Mouse (Mus musculus) lung, embryonic 15.5 days (tissue): ENCODE measurements at regions not wholly inside any gene's neighbourhood (a gene's known extent, or its start where the extent isn't known, plus 50 kb on each side); places are given as distances from the start of the nearest gene placed in this dataset.

ENCODE experiments used
- ATAC-seq: fragments of 200-750 bp; cut with Nextera tagmentation; 2 replicates; pipeline ENCODE4 v1.8.0; 2017; ENCODE audit warnings: moderate number of reproducible peaks, borderline replicate concordance; ENCODE audit not compliant: low FRiP score, low TSS enrichment; ENCODE audit errors: extremely low read depth
- H3K27ac ChIP-seq: fragments of 300-500 bp; sonication (generic); 2 replicates; pipeline ENCODE4 v1.5.1; 2015; ENCODE audit warnings: moderate library complexity, mild to moderate bottlenecking, inconsistent platforms
- H3K27me3 ChIP-seq: fragments of 300-500 bp; sonication (generic); 2 replicates; pipeline ENCODE4 v1.6.1; 2015; ENCODE audit warnings: inconsistent platforms
- H3K36me3 ChIP-seq: fragments of 300-500 bp; sonication (generic); 2 replicates; pipeline ENCODE4 v1.6.1; 2015; ENCODE audit warnings: inconsistent platforms
- H3K4me1 ChIP-seq: fragments of 300-500 bp; sonication (generic); 2 replicates; pipeline ENCODE4 v1.6.1; 2015; ENCODE audit warnings: inconsistent platforms
- H3K4me2 ChIP-seq: fragments of 300-500 bp; sonication (generic); 2 replicates; pipeline ENCODE4 v1.6.1; 2015; ENCODE audit warnings: inconsistent platforms, mild to moderate bottlenecking, moderate library complexity
- H3K4me3 ChIP-seq: fragments of 300-500 bp; sonication (generic); 2 replicates; pipeline ENCODE4 v1.5.1; 2015; ENCODE audit warnings: mild to moderate bottlenecking, inconsistent platforms
- H3K9ac ChIP-seq: fragments of 300-500 bp; sonication (generic); 2 replicates; pipeline ENCODE4 v1.6.1; 2015; ENCODE audit warnings: inconsistent platforms
- H3K9me3 ChIP-seq: fragments of 300-500 bp; sonication (generic); 2 replicates; pipeline ENCODE4 v1.6.1; 2016; ENCODE audit warnings: inconsistent platforms
- WGBS: fragments of 180-500 bp; shearing (Covaris S2); methylation state at CpG from one replicate; pipeline ENCODE4 v1.1.7; 2015; 5-methylcytosine and 5-hydroxymethylcytosine counted together

DNA sequence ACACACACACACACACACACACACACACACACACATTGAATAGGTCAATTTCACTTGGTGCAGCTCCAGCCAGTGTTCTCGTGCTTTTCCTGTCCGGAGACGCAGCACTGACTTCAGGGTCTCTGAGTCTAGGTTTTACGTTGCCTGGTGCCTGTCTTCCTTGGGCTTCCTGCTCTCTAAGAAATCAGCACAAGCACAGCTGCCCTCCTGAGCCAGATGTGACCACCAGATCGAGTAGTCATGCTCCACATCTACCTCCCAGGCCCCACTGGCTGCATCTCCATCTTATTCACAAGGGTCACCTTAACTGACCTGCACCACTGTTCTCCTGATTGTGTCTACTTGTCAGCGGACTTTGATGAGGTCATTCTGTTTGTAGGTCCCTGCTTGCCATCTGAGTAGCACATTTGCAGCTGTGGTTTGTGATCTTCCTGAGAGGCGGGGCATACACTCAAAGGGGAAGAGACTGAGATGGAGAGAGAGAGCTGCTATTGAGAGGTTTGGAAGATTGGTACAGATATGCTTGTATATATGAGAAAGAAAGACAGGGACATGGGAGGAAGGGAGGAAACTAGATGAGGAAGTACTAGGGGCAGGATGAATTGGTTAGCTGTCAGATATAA is 118.8 kb upstream of the H2al1a start:
- WGBS, result 56% methylated on average over 7 of the region's 7 CpGs
- Histone ChIP-seq H3K4me1 (no peaks in the 10 kb centered on the region), H3K9me3 (no peaks in the 10 kb centered on the region), H3K4me3 (no peak overlapping the region), H3K27me3 (no peaks in the 10 kb centered on the region), H3K36me3 (no peaks in the 10 kb centered on the region), H3K27ac (no peak overlapping the region), H3K4me2 (no peak overlapping the region), H3K9ac (no peak overlapping the region)
- no peak for ATAC-seq

- ATAC-seq, result no peak
- 61% methylated on average over 12 of the region's 12 CpGs for WGBS
- no peak overlapping the region for H3K4me2 ChIP-seq
These were observed 117.2 kb upstream of the H2al1a start for GRCm38 (mm10) chrX:11181855-11182254.

DNA sequence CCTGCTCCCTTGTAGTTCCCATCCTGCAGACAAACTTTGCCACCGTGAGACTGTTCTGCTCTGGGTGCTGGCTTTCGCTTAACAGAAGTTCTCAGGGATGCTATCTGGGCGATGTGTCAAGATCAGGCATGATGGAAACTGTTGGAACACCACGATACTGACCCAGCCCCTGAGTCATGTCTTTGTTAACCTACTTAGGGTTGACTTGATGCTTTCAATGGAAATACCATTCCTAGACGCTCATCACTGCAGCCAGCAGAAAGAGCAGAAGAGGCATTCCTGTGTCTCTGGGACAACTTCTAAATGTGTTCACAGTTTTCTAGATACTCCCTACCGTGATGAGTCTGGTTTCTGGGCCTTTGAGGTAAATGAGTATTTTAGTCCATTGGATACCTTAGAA is 108.2 kb upstream of the H2al1a start:
- Histone ChIP-seq H3K27ac (no peak overlapping the region), H3K4me1 (no peaks in the 10 kb centered on the region), H3K9me3 (no peaks in the 10 kb centered on the region), H3K36me3 (no peaks in the 10 kb centered on the region), H3K4me3 (no peak overlapping the region), H3K4me2 (no peak overlapping the region), H3K27me3 (no peaks in the 10 kb centered on the region), H3K9ac (no peak overlapping the region)
- no peak for ATAC-seq
- WGBS, result 83% methylated on average over 6 of the region's 6 CpGs

More at GRCm38 (mm10) chrX:11181855-11182254, 117.2 kb upstream of the H2al1a start:
- Histone ChIP-seq H3K9ac (no peak overlapping the region), H3K36me3 (no peaks in the 10 kb centered on the region), H3K4me1 (no peaks in the 10 kb centered on the region), H3K27me3 (no peaks in the 10 kb centered on the region), H3K4me3 (no peak overlapping the region), H3K27ac (no peak overlapping the region), H3K9me3 (no peaks in the 10 kb centered on the region)

DNA sequence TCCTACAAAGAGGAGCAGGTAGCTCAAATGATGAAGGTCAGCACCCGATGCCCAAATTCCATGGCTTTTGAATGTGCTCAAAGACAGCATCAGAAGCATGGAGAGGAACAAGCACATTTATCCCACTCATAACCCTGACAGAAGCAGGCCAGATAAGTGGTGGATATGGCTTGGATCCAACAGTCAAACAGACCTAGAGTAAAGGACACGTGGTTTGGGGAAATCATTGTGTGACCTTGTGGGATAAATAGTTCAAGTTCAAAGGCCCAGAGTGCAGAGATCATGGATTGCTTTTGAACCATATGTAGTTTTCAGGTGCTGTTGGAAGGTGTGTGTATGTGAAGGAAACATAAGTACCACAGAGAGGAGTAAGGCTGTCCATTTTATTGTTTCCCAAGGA is 94.9 kb upstream of the H2al1a start:
- no peak overlapping the region for H3K4me3 ChIP-seq
- H3K9ac ChIP-seq, result no peak overlapping the region
- no peaks in the 10 kb centered on the region for H3K9me3 ChIP-seq
- no peaks in the 10 kb centered on the region for H3K36me3 ChIP-seq
- H3K27ac ChIP-seq, result no peak overlapping the region
- no peak overlapping the region for H3K4me2 ChIP-seq
- no peaks in the 10 kb centered on the region for H3K27me3 ChIP-seq
- ATAC-seq, result no peak
- WGBS, result 70% methylated on average over 2 of the region's 2 CpGs
- H3K4me1 ChIP-seq, result no peaks in the 10 kb centered on the region

GRCm38 (mm10) chrX:11209895-11210294 is 89.2 kb upstream of the H2al1a start:
- Histone ChIP-seq H3K36me3 (no peaks in the 10 kb centered on the region), H3K27ac (no peak overlapping the region), H3K4me2 (no peak overlapping the region), H3K4me1 (no peaks in the 10 kb centered on the region), H3K9me3 (no peaks in the 10 kb centered on the region), H3K9ac (no peak overlapping the region), H3K27me3 (no peaks in the 10 kb centered on the region), H3K4me3 (no peak overlapping the region)
- no peak for ATAC-seq
- WGBS, result 74% methylated on average over 5 of the region's 5 CpGs

DNA sequence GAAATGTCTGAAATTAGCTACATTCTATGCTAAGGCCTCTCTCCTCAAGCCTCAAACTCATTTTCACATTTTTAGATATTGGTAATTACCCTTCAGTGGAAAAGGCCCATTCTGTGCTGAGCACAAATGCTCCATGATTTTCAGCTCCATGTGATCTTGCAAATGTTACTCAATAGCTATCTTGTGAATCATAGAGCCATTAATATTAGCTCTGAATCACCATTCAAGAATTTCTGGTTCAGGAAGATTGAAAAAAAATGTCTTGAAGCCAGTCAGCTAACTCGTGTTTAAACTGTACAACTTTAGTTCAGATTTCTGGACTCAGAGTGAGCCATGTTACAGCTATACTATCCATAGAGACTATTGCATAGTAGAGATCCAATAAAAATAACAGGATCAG is 86.2 kb upstream of the H2al1a start:
- H3K4me3 ChIP-seq, result no peak overlapping the region
- no peaks in the 10 kb centered on the region for H3K4me1 ChIP-seq
- no peaks in the 10 kb centered on the region for H3K36me3 ChIP-seq
- no peak for ATAC-seq
- no peaks in the 10 kb centered on the region for H3K27me3 ChIP-seq
- H3K27ac ChIP-seq, result no peak overlapping the region
- WGBS, result 62% methylated on average over 1 of the region's 1 CpGs
- no peaks in the 10 kb centered on the region for H3K9me3 ChIP-seq
- H3K9ac ChIP-seq, result no peak overlapping the region
- no peak overlapping the region for H3K4me2 ChIP-seq

DNA sequence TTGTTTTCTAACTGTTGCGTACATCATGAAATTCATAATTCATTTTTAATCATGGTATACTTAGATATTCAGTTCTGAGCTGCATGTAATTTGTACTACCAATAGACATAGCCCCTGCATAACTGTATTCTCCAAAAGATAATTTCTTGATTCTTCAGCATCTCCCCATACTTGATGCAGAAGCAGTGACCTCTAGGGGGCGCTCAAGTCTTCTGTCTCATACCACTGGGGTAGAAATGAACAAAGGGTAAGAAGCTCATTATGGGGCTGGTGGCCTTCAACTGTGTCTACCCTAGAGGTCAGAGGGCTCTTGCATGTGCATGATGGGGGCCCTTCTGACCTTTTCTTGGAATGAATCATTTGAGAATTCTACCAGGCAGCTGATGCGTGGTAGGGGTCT is 85.6 kb upstream of the H2al1a start:
- no peak overlapping the region for H3K4me3 ChIP-seq
- 64% methylated on average over 3 of the region's 3 CpGs for WGBS
- H3K36me3 ChIP-seq, result no peaks in the 10 kb centered on the region
- no peaks in the 10 kb centered on the region for H3K4me1 ChIP-seq
- H3K27ac ChIP-seq, result no peak overlapping the region
- H3K9me3 ChIP-seq, result no peaks in the 10 kb centered on the region
- no peak for ATAC-seq
- no peak overlapping the region for H3K4me2 ChIP-seq
- H3K27me3 ChIP-seq, result no peaks in the 10 kb centered on the region
- no peak overlapping the region for H3K9ac ChIP-seq

DNA sequence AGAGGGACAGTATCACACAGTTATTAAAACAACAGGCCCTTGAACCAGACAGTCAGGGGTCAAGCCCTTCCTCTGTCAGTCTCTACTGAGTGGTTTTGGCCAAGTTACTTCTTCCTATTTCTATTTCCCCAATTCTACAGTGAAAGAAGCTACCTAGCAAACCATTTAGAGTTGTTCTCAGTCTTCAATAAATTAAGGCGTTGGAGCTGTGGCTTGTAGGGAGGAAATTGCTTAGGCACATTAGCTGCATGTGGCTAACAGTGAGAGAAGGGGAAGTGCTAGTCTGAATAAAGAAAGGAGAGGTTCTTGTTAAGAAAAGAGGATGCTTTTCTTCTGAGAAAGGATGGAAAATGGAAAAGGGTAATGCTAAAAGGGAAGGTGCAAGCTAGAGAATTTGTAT is 60.0 kb upstream of the H2al1a start:
- ATAC-seq, result no peak
- Histone ChIP-seq H3K9ac (no peak overlapping the region), H3K9me3 (no peaks in the 10 kb centered on the region), H3K27me3 (no peaks in the 10 kb centered on the region), H3K36me3 (no peaks in the 10 kb centered on the region), H3K4me2 (no peak overlapping the region), H3K27ac (no peak overlapping the region), H3K4me3 (no peak overlapping the region), H3K4me1 (no peaks in the 10 kb centered on the region)
- 53% methylated on average over 1 of the region's 1 CpGs for WGBS

GRCm38 (mm10) chrX:11245576-11245975 is 53.5 kb upstream of the H2al1a start:
- Histone ChIP-seq H3K4me2 (no peak overlapping the region), H3K36me3 (no peaks in the 10 kb centered on the region), H3K27me3 (no peaks in the 10 kb centered on the region), H3K27ac (no peak overlapping the region), H3K4me3 (no peak overlapping the region), H3K9ac (no peak overlapping the region), H3K4me1 (no peaks in the 10 kb centered on the region), H3K9me3 (no peaks in the 10 kb centered on the region)
- ATAC-seq, result no peak
- WGBS, result 76% methylated on average over 3 of the region's 3 CpGs
